Mouse (Mus musculus) thymus, postnatal 10 days (tissue): ENCODE measurements around the gene Ibtk.

Experiments used
- DNase-seq, 2 experiments: peaks; one replicate each; pipeline ENCODE4 v3.0.0; 2021; ENCODE audit warnings: low spot score in 2 of 2

Gene Ibtk

GRCm38 (mm10) chr9:85701981-85702380 is 47.2 kb downstream of the Ibtk start:
- no peak for DNase-seq

GRCm38 (mm10) chr9:85695606-85696005 is 53.5 kb downstream of the Ibtk start:
- DNase-seq, result no peak

- no peak for DNase-seq
Measured at GRCm38 (mm10) chr9:85693231-85694116, 55.7 kb downstream of the Ibtk start.

- DNase-seq, result peak in 1 of 2 experiments; percentile 13
Measured at GRCm38 (mm10) chr9:85685010-85685409, 64.1 kb downstream of the Ibtk start.

GRCm38 (mm10) chr9:85675131-85675905 is 73.8 kb downstream of the Ibtk start:
- no peak for DNase-seq

GRCm38 (mm10) chr9:85673907-85674481 is 75.1 kb downstream of the Ibtk start:
- no peak for DNase-seq

- DNase-seq, result no peak
Measured at GRCm38 (mm10) chr9:85671582-85672331, 77.4 kb downstream of the Ibtk start.

GRCm38 (mm10) chr9:85664316-85664715 is 84.8 kb downstream of the Ibtk start:
- DNase-seq, result no peak

- no peak for DNase-seq
Measured at GRCm38 (mm10) chr9:85663810-85664209, 85.3 kb downstream of the Ibtk start.

- no peak for DNase-seq
Measured at GRCm38 (mm10) chr9:85663091-85663490, 86.0 kb downstream of the Ibtk start.

- DNase-seq, result no peak
Measured at GRCm38 (mm10) chr9:85653401-85653800, 95.7 kb downstream of the Ibtk start.

GRCm38 (mm10) chr9:85638276-85638675 is 110.9 kb downstream of the Ibtk start:
- DNase-seq, result no peak
